Mouse (Mus musculus) heart, postnatal 0 days (tissue): Measurements from ENCODE around the gene Cntnap5c.

ENCODE experiments used
- CTCF ChIP-seq: IDR thresholded peaks from 2 replicates; pipeline ENCODE4 v1.5.1; 2016; ENCODE audit warnings: antibody characterized with exemption, control low read depth, low read depth
- EP300 ChIP-seq: IDR thresholded peaks from 2 replicates; pipeline ENCODE4 v1.6.1; 2016; ENCODE audit warnings: antibody characterized with exemption, low read depth

DNA sequence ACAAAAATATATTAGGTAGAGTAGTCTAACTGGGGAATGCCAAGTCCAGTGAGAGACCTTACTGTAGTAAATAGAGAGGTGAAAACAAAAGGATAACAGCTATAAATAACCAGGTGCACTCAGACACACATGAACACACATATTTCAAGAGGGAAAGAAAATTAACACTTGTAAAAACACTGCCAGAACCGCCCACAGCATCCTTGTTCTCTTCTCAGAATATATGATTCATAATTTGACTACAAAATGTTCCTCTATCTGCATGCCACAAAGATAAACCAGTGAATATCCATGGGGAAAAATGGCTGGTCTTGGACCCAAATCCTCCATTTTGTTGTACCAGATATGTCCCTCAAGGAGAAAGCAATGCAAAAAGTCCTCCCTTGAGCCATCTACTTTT, 417.8 kb downstream of the Cntnap5c start:
- no peak for TF ChIP-seq CTCF
- TF ChIP-seq EP300, result no peak
